Mouse (Mus musculus) skeletal muscle tissue, adult 2 months (tissue): Measurements from ENCODE around the gene Dlx5.
A peak's percentile ranks its signal among the peaks of the same experiment; 100 is the strongest.

Experiments
- DNase-seq: peaks from one replicate; pipeline ENCODE4 v3.0.0-alpha.2; 2012; ENCODE audit warnings: low read depth, low spot score

Gene Dlx5

DNA sequence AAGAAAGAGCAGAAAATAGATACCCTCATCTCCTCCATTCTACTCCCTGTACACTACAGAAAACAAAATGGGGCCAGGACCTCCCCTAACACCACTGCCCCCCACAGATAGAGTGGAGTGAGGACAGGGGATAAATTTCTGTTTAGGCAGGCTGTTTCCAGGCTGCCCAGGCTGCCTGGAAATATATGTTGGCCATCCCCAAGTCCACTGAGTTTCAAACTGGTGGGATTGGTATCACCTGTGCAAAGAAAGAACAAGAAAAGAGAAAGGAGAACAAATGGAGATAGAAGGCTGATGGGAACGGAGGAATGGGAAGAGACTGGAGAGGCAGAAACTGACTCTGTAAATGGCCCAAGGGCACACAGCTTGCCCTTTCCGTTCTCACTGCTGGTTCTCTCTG, 5.7 kb downstream of the Dlx5 start:
- no peak for DNase-seq

- DNase-seq, result no peak
Measured at GRCm38 (mm10) chr6:6875676-6876075, 6.2 kb downstream of the Dlx5 start.

- no peak for DNase-seq
Measured at GRCm38 (mm10) chr6:6875136-6875535, 6.7 kb downstream of the Dlx5 start.

DNA sequence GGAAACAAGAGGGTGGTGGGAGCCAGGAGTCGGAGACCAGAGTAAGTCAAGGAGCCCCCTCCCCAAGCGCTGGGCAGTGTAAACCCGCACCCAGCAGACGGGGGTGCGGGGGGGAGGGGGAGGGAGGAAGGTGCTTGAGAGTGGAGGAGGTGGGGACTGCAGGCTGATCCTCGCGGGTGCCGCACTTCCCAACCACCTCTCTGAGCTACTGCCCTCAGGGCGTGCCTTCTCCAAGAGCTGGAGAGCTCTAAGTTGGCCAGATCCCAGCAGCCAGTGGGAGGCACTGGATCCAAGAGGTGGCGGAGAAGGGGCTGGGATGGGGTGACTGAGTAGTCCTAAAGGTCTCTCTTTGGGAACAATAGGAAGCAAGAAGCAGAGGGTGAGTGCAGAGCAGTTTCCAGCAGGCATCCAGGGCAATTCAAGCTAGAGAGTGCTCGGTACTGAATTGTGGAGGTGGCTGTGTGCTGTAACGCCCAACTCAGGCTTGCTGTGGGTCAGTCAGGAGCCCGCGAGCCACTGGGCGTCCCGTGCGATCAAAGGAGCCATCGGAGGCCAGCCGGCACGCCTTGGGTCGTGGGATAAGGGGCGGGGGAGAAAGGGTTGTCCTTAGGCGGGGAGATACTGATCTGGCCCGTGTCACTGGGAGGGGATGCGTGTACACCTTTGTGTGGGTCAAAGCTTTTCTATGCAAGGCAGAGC, 7.7 kb downstream of the Dlx5 start:
- no peak for DNase-seq

DNA sequence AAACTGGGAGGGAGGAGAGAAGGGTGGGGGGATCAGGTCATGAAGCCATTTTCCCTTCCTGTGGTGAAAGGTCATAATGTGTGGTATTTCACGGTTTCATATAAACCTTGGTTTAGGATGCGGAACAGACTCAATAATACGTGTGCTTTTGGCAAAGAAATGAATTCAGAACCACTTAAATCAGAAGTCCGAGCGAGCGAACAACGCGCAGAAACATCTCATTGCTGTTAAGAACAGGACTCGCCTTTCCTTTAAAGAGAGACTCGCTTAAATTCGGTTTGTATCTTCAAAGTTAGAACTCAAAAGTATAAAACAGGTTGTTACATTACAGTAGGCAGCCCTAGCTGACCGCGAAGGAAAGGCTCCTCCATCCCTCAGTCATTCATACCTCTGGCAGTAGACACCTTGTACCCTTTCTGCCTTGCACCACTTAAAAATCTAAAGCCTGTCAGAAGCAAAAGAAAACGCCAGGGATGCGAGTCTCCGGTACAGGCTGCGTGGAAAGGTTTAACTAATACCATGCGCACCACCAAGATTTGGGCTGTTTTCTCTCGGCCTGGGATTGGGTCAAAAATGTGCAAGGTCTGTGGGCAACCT, 8.3 kb downstream of the Dlx5 start:
- DNase-seq, result no peak

GRCm38 (mm10) chr6:6872873-6873272, 9.0 kb downstream of the Dlx5 start:
- no peak for DNase-seq

DNA sequence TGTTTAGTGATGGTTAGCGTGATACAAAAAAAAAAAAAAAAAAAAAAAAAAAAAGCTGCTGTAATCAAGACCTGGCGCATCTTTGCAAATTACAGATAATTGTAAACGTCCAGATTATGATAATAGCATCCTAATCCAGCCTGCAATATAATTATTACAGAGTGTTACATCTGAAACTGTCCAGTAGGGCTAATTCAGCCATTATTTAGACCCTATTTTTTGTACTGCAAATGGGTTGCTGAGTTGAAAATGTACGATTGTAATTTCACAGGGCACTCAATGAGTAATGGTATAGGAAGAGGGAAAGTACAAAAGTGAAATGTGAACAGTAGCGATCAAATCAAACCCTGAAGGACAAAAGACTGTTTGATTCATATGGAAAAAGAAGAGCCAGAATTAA, 10.2 kb downstream of the Dlx5 start:
- DNase-seq, result no peak

GRCm38 (mm10) chr6:6870876-6871420, 10.9 kb downstream of the Dlx5 start:
- DNase-seq, result no peak

DNA sequence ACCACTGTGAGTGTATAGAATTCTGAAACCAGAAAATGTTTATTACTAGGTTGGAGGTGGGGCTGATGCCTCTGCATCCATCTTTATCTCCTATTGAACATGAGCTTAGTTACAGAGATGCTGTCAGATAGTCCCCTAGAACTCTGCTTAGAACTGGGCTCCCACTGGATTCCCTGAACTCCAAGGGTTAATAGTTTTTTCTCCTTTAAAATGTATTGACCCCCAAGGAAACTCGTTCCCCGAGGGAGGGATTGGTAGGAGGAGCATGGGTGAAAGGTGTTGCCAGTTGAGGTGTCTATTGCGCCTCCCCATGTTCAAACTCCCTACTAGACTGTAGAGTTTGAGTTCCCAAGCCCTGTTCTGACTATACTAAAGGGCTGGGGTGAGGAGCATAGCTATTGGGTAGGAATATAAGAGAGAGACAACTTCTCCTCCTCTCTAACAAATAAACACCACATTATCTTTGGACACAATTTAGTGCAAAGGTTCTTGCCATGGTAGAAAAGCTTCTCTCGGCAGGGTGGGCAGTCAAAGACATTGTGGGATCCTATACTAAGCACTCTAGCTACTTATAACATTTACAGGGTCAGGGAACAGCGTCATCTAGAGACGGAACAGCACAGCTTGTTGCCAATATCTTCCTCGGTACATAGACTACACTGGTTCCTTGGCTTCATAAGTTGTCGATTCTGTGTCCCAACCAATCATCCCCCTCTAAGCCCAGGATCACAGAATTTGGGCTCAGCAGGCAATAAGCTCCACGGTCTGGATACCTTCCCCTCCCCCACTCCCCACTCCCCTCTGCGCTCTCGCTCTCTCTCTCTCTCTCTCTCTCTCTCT, 11.7 kb downstream of the Dlx5 start:
- DNase-seq, result no peak

GRCm38 (mm10) chr6:6869041-6869685, 12.7 kb downstream of the Dlx5 start:
- DNase-seq, result no peak

DNA sequence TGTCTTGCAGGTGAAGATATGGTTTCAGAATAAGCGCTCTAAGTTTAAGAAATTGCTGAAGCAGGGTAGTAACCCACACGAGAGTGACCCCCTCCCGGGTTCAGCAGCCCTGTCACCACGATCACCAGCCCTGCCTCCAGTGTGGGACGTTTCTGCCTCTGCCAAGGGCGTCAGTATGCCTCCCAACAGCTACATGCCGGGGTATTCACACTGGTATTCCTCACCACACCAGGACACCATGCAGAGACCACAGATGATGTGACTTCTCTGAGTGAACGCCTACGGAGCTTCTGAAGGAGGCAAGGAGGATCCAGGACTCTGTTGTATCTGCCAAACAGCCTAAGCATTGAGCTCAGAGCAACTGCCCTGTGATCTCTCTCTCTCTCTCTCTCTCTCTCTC, 14.9 kb downstream of the Dlx5 start:
- DNase-seq, result no peak

- no peak for DNase-seq
Measured at GRCm38 (mm10) chr6:6864441-6865440, 17.1 kb downstream of the Dlx5 start.

DNA sequence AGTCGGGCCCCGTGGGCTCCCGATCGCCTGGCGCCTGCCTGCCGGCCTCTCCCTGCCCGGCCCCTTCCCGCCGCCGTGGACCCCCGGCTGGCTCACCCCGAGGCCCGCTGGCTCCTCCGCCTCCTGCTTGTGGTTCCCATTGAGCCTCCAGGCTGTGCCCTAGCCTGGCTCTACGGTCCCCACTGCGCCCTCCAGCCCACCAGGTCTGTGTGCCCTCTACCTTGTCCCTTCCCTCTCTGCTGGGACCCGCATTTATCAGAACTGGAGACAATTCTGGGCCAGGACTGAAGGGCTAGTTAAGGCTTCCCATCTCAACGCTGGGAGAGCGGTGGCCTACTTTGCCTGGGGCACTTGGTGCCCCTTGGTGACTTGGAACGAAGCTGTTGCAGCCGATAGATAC, 17.9 kb downstream of the Dlx5 start:
- DNase-seq, result no peak

DNA sequence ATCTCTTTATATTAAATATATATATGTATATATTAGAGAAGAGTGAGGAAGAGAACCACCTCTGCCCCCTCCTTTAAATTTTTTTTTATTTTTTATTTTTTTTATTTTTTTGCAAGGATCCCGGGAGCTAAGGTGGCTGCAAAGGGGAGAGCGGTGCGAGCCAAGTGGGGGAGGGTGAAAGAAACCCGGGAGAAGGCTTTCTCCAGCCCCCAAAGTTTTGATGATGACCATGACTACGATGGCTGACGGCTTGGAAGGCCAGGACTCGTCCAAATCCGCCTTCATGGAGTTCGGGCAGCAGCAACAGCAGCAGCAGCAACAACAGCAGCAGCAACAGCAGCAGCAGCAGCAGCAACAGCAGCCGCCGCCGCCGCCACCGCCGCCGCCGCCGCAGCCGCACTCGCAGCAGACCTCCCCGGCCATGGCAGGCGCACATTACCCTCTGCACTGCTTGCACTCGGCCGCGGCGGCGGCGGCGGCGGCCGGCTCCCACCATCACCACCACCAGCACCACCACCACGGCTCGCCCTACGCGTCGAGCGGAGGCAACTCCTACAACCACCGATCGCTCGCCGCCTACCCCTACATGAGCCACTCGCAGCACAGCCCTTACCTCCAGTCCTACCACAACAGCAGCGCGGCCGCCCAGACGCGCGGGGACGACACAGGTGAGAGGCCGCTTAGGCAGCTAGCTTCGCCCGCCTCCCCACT, 18.6 kb downstream of the Dlx5 start, which contains the start of gene Dlx6:
TSS of gene Dlx6 (plus strand) at position 175 of the 711 bp plus-strand sequence.
- no peak for DNase-seq

DNA sequence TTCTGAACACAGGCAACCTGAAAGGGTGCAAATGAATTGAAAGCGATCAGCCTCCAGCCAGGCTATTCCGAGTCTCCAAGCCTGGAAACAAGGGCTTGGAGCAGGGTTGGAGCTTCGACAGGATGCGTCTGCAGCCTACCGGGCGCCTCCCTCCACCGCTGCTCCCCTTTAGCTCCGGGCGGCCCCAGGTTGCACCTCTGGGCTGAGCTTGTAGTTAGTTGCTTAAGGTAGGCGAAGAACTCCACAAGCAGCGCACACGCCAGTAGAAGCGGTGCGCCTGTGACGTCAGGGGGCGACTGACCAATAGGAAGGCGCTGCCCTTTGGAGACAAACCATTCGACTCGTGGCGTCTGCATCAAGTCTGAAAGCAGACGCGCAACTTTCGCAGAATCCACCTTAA, 19.3 kb downstream of the Dlx5 start:
- DNase-seq, result peak; percentile 9

DNA sequence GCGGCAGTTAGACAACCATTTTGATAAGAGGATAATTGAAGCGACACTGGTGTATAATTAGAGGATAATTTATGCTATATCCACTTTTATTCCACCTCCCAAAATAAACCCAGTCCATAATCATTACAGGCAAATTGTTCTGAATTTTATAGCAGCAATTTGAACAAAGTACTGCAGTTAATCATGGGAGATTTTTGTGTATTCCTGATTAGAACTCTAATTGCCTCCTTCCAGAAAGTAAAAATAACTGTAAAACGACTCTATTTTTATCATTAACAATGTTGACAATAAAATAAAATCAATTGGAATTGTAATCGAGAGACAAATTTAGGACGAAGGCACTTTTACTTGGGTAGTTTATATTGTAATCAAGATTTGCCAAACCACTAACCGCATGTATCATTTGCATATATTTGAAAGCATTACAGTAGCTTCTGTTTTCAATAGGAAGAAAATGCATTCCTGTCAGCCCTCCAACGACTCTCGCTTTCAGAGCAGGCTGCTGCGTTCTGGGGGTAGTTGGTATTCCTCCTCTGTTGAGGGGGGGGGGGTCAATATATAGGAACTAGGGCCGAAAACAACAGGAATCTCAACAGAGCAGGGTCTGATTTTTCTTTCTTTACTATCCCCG, 20.0 kb downstream of the Dlx5 start:
- DNase-seq, result no peak

DNA sequence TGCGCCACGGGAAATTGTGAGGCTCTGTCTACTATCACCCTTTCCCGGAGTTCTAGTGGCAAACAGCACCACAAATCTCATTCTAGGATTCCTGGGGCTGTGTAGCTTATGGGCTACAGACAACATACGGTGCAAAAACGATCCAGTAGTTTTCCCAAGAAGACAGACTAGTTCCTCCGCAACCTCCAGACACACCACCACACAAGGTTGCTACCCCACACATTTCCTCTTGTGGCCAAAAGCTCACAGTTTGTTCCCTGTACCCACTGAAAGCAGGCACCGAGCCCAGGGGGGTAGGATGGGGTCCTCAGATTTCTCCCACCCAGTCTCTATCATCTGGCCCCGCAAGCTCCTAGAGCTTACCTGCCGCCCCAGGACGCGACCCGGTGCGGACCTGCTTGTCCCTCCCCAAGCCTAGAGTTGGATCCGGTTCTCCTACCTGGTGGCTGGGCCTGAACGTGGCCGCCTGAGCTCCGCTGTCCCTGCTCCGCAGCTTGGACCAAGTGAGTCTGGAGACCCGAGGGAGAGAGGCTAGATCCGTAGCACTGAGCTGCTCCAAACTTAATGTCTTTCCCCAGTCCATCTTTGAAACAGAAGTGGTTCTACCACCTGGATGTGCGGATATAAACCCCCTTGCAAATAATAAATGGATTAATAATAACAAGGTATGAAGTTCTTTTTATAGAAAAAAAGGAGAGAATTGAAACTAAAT, 20.6 kb downstream of the Dlx5 start:
- no peak for DNase-seq

DNA sequence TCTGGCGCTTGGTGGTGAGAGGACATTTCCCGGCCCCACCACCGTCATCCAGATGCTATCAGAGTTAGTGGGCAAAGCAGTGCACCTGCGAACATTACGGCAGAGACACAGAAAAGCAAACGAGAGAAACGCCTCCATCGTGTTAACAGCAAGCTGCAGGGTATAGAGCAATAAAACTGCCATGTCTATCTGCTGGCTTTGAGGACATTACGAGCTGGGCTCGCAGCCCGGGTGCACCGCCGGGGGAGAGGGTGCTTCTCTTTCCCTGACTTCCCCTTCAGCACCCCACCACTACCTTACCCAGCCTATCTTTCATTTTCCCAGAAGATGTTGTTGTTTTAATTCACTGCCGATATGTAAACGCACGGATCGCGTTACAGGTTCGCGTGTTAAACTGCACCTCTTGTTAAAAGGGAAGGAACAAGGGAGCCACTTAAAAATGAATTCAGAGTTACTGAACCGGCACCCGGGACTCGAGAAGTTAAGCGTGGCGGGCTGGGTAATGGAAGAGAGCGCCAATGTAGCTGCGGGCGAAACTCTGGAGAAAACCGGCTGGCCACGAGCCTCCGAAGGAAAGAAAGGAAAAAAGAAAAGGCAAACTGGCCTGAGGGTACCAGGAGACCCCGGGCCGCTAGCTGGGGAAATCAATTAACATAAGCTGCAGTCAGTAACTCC, 21.3 kb downstream of the Dlx5 start:
- DNase-seq, result no peak
